Mouse (Mus musculus) heart, embryonic 14.5 days (tissue): ENCODE results near the gene Arhgap25. TPM values are rescaled to one million over a fixed set of nuclear protein-coding genes. Genes with fewer than 3 reads are reported as not detected.
A peak's percentile ranks its signal among the peaks of the same experiment; 100 is the strongest.

Experiments
- ATAC-seq: fragments of 200-750 bp; cut with Nextera tagmentation; 2 replicates; pipeline ENCODE4 v1.8.0; 2017; ENCODE audit warnings: low read depth, moderate TSS enrichment; ENCODE audit not compliant: insufficient number of reproducible peaks, insufficient read depth, low FRiP score
- H3K27ac ChIP-seq, 2 experiments: fragments of 200-500 bp in 1 of 2; fragments of 300-500 bp in 1 of 2; sonication (generic) in 1 of 2; replicated peaks in 1 of 2; 2 replicates each; pipeline ENCODE4 v1.5.1; 2012 to 2014; ENCODE audit warnings: low read depth in 2 of 2, low read length in 2 of 2, control low read depth in 1 of 2, mild to moderate bottlenecking in 1 of 2, mixed read lengths in 1 of 2; ENCODE audit not compliant: control insufficient read depth in 1 of 2, insufficient read depth in 1 of 2
- H3K27me3 ChIP-seq: fragments of 300-500 bp; sonication (generic); 2 replicates; pipeline ENCODE4 v1.6.1; 2014; ENCODE audit warnings: mild to moderate bottlenecking, low read length, control low read depth; ENCODE audit not compliant: control insufficient read depth, insufficient read depth
- H3K36me3 ChIP-seq: fragments of 300-500 bp; sonication (generic); 2 replicates; pipeline ENCODE4 v1.6.1; 2014; ENCODE audit warnings: mild to moderate bottlenecking, control low read depth, low read length, mixed read lengths; ENCODE audit not compliant: control insufficient read depth, insufficient read depth
- H3K4me1 ChIP-seq, 2 experiments: fragments of 200-500 bp in 1 of 2; fragments of 300-500 bp in 1 of 2; sonication (generic) in 1 of 2; 2 replicates each; pipeline ENCODE4 v1.6.1; 2012 to 2014; ENCODE audit warnings: low read length in 2 of 2, control low read depth in 1 of 2, mixed read lengths in 1 of 2; ENCODE audit not compliant: control insufficient read depth in 2 of 2, insufficient read depth in 2 of 2
- H3K4me2 ChIP-seq: fragments of 300-500 bp; sonication (generic); 2 replicates; pipeline ENCODE4 v1.6.1; 2014; ENCODE audit warnings: mild to moderate bottlenecking, low read length
- H3K4me3 ChIP-seq, 2 experiments: fragments of 200-500 bp in 1 of 2; fragments of 300-500 bp in 1 of 2; sonication (generic) in 1 of 2; 2 replicates each; pipeline ENCODE4 v1.5.1; 2012 to 2014; ENCODE audit warnings: low read length in 2 of 2, mild to moderate bottlenecking in 2 of 2, control low read depth in 1 of 2, low read depth in 1 of 2, moderate library complexity in 1 of 2; ENCODE audit not compliant: control insufficient read depth in 1 of 2, insufficient read depth in 1 of 2
- H3K9ac ChIP-seq: fragments of 300-500 bp; sonication (generic); 2 replicates; pipeline ENCODE4 v1.6.1; 2014; ENCODE audit warnings: mild to moderate bottlenecking, low read length
- H3K9me3 ChIP-seq: fragments of 300-500 bp; sonication (generic); 2 replicates; pipeline ENCODE4 v1.6.1; 2016; ENCODE audit warnings: low read length, control low read depth; ENCODE audit not compliant: control insufficient read depth
- WGBS: fragments of 180-500 bp; shearing (Covaris S2); extraction: QIAGEN DNeasy Blood & Tissue Kit; methylation state at CpG from one replicate; pipeline ENCODE4 v1.1.7; 2014; 5-methylcytosine and 5-hydroxymethylcytosine counted together
- polyA plus RNA-seq: library from polyadenylated mRNA; unstranded; fragments of >200 nt; fragmentation: Nextera tagmentation; extraction: Ambion mirVana; gene quantifications from 2 replicates; pipeline ENCODE4 v1.2.1, GENCODE M21; 2014

The Arhgap25 gene
- polyA plus RNA-seq, 1 experiment from 2014 or later, result 3.9 TPM

DNA sequence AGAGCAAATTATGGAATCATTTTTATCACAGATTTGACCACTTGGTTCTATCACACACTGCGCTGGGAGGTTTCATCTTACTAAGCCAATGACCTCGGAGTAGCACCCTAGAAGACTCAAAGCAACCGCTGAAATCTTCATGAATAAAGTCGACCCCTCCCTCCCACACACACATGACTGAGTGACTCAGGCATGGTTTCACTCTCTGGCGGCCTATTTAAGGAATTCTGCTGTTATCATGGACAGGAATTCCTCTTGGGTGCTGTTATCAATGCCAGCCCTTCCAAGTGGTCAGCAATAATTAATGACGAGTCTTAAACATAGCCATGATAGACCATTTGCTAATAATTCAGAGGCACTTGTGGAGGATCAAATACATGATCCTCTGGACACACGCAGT, 110.8 kb downstream of the Arhgap25 start:
- no peak overlapping the region for H3K4me3 ChIP-seq
- H3K27me3 ChIP-seq, result peaks cover 68% of the 10 kb centered on the region
- H3K4me2 ChIP-seq, result peak overlapping the region; percentile 34
- H3K9me3 ChIP-seq, result no peaks in the 10 kb centered on the region
- no peak overlapping the region for H3K9ac ChIP-seq
- 13% methylated on average over 7 of the region's 7 CpGs for WGBS
- no peaks in the 10 kb centered on the region for H3K36me3 ChIP-seq
- no peak for ATAC-seq
- H3K27ac ChIP-seq, result no peak overlapping the region
- peaks cover 28 to 34% of the 10 kb centered on the region in 2 experiments for H3K4me1 ChIP-seq

DNA sequence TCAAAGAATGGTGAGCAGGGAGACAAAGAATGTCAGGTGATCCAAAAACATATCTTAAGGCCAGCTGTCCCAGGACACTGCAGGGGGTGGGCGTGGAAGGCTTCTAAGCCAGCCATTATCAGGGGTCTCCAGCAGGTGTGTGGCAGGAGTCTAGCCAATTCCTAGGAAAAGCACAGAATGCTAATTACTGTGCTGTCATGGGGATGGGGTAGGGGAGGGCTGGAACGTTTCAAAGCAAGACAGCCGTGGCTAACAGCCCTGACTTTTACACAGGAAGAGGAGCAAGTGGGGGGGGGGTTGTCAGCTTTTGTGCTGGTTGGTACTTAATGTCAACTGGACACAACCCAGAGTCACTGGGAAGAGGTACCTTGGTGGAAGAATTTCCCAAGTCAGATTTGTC, 121.0 kb downstream of the Arhgap25 start:
- no peaks in the 10 kb centered on the region for H3K9me3 ChIP-seq
- no peaks in the 10 kb centered on the region for H3K36me3 ChIP-seq
- H3K4me1 ChIP-seq, result no peaks in the 10 kb centered on the region
- H3K4me2 ChIP-seq, result no peak overlapping the region
- peaks cover 43% of the 10 kb centered on the region for H3K27me3 ChIP-seq
- 34% methylated on average over 3 of the region's 3 CpGs for WGBS
- no peak overlapping the region for H3K4me3 ChIP-seq
- H3K9ac ChIP-seq, result no peak overlapping the region
- no peak for ATAC-seq
- no peak overlapping the region for H3K27ac ChIP-seq

Other genes starting within 250 kb of the Arhgap25 start
- 5.5 and 6.5 TPM in 2 replicates for gene Antxr1, start 197.4 kb downstream of the Arhgap25 start, polyA plus RNA-seq
- gene Gkn1, start 182.3 kb downstream of the Arhgap25 start, polyA plus RNA-seq, result not detected in 2 replicates
- not detected in 2 replicates for gene Gkn2, start 159.9 kb downstream of the Arhgap25 start, polyA plus RNA-seq
- gene Gkn3, start 144.3 kb downstream of the Arhgap25 start, polyA plus RNA-seq, result 0.57 and 1.1 TPM in 2 replicates
- gene Bmp10, start 104.3 kb downstream of the Arhgap25 start, polyA plus RNA-seq, result 6.1 and 8.3 TPM in 2 replicates
- 1.2 and 1.5 TPM in 2 replicates for gene Prokr1, start 57.5 kb upstream of the Arhgap25 start, polyA plus RNA-seq
- gene Aplf, start 138.9 kb upstream of the Arhgap25 start, polyA plus RNA-seq, result 8.4 and 8.7 TPM in 2 replicates
- 0.44 and 0.76 TPM in 2 replicates for gene Efcc1, start 197.6 kb upstream of the Arhgap25 start, polyA plus RNA-seq
- gene Gp9, start 244.8 kb upstream of the Arhgap25 start, polyA plus RNA-seq, result 3.4 TPM in 2 replicates